Mouse (Mus musculus) spleen, embryonic (tissue): ENCODE results near the gene Slc16a5.
"Not testable (repeated sequence)": the region's sequence is repeated elsewhere in the genome, so short reads cannot be mapped to it uniquely, and the experiment has no call there.

Experiments
- CTCF ChIA-PET: fragments of 350-600 bp; sonication (Branson Sonifier 250); formaldehyde crosslinking; loops from one replicate; lab custom pipeline; 2022; lab: Charles Lee

Gene Slc16a5

GRCm38 (mm10) chr11:115477388-115477787, 15.1 kb downstream of the Slc16a5 start:
- CTCF ChIA-PET = interaction anchor here (0.6 to 1.0 kb wide), 2 partner anchors 14 to 749 kb away, joined by 3 read pairs; partner anchors contain the start of gene Nt5c

- CTCF ChIA-PET = interaction anchor here (0.5 to 0.7 kb wide), 3 partner anchors 66 to 172 kb away, joined by 3 to 8 read pairs (median 4); no protein-coding TSS in a partner anchor
Observed at GRCm38 (mm10) chr11:115478296-115478938, 16.1 kb downstream of the Slc16a5 start.

- CTCF ChIA-PET = interaction anchor here (0.6 kb wide), 1 partner anchor 149 kb away, joined by 5 read pairs; no protein-coding TSS in a partner anchor
Observed at GRCm38 (mm10) chr11:115481553-115482259, 19.4 kb downstream of the Slc16a5 start.

GRCm38 (mm10) chr11:115483278-115483677, 21.0 kb downstream of the Slc16a5 start:
- CTCF ChIA-PET = no interaction called here

- CTCF ChIA-PET = no interaction called here
Observed at GRCm38 (mm10) chr11:115483726-115484125, 21.5 kb downstream of the Slc16a5 start.

GRCm38 (mm10) chr11:115485155-115485554, 22.9 kb downstream of the Slc16a5 start:
- CTCF ChIA-PET = no interaction called here

- CTCF ChIA-PET = interaction anchor here (0.5 to 0.6 kb wide), 2 partner anchors 16 to 133 kb away, joined by 3 to 8 read pairs; no protein-coding TSS in a partner anchor
Observed at GRCm38 (mm10) chr11:115488551-115489104, 26.4 kb downstream of the Slc16a5 start.

- CTCF ChIA-PET = interaction anchor here (0.6 to 1.5 kb wide), 2 partner anchors 11 to 513 kb away, joined by 3 to 7 read pairs; no protein-coding TSS in a partner anchor
Observed at GRCm38 (mm10) chr11:115490441-115491355, 28.4 kb downstream of the Slc16a5 start.

- CTCF ChIA-PET = interaction anchor here (0.6 to 1.5 kb wide), 4 partner anchors 10 to 513 kb away, joined by 3 to 7 read pairs (median 4); no protein-coding TSS in a partner anchor
Observed at GRCm38 (mm10) chr11:115491356-115492083, 29.2 kb downstream of the Slc16a5 start, which contains the start of gene Nt5c. Nt5c (minus strand) TSS chr11:115491862.

- CTCF ChIA-PET = interaction anchor here (1.3 kb wide), 1 partner anchor 20 kb away, joined by 4 read pairs; no protein-coding TSS in a partner anchor
Observed at GRCm38 (mm10) chr11:115492387-115492786, 30.1 kb downstream of the Slc16a5 start.

- CTCF ChIA-PET = not testable (repeated sequence)
Observed at GRCm38 (mm10) chr11:115496559-115496958, 34.3 kb downstream of the Slc16a5 start.

- CTCF ChIA-PET = no interaction called here
Observed at GRCm38 (mm10) chr11:115502636-115503035, 40.4 kb downstream of the Slc16a5 start.

GRCm38 (mm10) chr11:115506586-115506985, 44.3 kb downstream of the Slc16a5 start:
- CTCF ChIA-PET = no interaction called here

- CTCF ChIA-PET = no interaction called here
Observed at GRCm38 (mm10) chr11:115508061-115508460, 45.8 kb downstream of the Slc16a5 start.

GRCm38 (mm10) chr11:115509773-115510506, 47.7 kb downstream of the Slc16a5 start:
- CTCF ChIA-PET = no interaction called here

- CTCF ChIA-PET = no interaction called here
Observed at GRCm38 (mm10) chr11:115510507-115510888, 48.2 kb downstream of the Slc16a5 start.

- CTCF ChIA-PET = interaction anchor here (0.6 kb wide), 1 partner anchor 15 kb away, joined by 3 read pairs; no protein-coding TSS in a partner anchor
Observed at GRCm38 (mm10) chr11:115511121-115511520, 48.8 kb downstream of the Slc16a5 start.

GRCm38 (mm10) chr11:115512004-115512403, 49.7 kb downstream of the Slc16a5 start:
- CTCF ChIA-PET = interaction anchor here (0.6 to 1.1 kb wide), 2 partner anchors 14 to 20 kb away, joined by 3 to 4 read pairs; partner anchors contain the start of gene Nt5c
